Mouse (Mus musculus): Measurements from ENCODE around the gene Hipk4.

Gene Hipk4

DNA sequence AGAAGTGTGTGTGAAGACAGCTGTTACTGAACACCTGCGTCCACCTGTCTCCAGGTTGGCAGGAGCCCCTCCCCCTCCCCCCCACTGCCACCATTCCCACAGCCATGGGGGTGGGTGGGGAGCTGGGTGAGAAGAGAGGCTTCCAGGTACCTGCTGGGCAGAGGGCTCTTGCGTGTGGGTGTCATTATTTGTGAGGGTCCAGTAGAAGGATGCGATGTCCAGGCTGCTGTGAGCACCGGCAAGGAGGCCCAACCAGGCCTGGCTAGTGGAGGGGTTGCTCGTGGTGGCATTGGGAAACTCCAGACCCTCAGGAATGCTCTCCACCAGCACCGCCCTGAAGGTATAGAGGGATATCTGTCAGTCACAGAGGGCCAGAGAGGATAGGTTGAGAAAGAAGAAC is 17.9 kb downstream of the Hipk4 start:
- DNase-seq (ENCODE audit: low spot score), result no peak

DNA sequence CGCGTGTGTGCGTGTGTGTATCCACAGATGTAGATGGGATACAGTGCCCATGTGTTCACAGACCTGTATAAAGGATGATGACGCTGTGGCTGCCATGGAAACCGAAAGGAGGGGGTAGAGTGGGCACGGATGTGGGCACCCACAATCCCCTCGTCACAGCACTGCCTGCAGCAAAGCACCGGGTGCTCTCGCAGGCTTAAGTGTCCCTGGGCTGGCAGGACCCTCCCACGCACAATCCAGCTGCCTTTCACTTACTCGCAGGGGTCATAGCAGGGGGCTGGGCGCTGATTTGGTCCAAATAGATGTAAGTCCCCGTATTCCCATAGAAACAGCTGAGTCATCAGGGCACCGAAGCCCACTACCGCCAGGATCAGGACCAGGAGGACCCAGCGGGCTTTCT is 18.4 kb downstream of the Hipk4 start:
- DNase-seq (ENCODE audit: low spot score), result no peak

DNA sequence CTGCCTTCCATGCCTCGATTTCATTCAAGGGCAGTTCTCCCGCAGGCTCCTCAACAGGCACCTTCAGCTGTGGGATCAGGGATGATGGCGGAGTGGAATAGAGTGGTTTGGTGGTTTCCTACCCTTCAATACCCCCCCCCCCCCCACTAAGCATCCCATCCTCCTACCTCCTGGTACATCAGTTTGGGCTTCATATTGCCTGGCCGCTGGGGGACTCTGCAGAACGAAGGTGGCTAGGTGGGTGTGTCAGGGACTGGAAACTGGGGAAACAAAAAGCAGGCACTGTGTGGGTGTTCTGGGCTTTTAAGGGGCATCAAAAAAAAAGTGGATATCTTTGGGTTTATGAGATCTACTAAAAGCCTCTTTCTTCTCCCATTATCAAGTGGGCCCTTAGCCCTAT is 18.9 kb downstream of the Hipk4 start:
- no peak for DNase-seq (ENCODE audit: low spot score)

DNA sequence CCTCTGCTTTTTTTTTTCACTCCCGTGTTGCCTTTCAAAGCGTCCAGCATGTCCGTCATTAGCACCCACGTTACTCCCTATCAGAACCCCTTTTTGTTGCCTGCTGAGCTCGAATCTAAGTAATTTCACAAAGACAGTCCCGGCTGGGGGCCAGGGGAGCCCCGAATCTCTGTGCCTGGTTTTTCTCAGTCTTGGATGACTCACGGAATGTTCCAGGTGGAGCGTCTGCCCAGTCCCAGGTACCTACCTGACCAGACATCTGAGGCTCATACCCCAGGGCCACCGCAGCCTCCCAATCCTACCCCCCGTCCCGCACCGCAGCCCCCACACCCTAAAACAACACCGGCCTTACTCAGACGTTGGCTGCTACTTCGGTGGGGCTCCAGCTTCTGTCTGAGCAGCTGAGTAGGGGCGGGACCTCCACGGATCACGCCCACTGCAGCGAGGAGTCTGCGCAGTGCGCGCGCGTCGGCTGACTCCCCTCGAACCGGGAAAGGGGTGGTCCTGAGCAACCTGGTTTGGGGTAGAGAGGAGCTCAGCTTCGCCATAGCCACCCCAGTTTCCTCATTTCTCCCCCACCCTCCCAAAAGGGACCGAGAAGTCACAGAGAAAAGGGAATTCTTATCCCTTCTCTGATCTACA is 19.4 kb downstream of the Hipk4 start:
- peak; percentile 73 for DNase-seq (ENCODE audit: low spot score)

DNA sequence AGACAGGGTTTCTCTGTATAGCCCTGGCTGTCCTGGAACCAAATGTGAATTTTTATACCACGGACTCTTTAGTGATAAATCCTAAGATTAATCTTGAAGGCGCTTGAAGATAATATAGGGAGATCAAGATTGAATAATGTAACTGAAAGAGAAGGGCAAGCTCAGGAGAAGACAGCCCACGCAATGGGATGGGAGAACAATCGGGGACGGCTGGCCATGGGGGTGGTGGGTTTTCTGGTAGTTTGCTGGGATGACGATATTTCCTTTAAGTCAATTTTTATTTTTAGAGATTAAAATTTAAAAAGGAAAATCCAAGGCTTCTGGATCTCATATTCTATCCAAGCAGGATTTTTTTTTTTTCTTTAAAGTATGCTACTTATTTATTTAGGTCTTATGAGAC is 20.0 kb downstream of the Hipk4 start:
- no peak for DNase-seq (ENCODE audit: low spot score)

DNA sequence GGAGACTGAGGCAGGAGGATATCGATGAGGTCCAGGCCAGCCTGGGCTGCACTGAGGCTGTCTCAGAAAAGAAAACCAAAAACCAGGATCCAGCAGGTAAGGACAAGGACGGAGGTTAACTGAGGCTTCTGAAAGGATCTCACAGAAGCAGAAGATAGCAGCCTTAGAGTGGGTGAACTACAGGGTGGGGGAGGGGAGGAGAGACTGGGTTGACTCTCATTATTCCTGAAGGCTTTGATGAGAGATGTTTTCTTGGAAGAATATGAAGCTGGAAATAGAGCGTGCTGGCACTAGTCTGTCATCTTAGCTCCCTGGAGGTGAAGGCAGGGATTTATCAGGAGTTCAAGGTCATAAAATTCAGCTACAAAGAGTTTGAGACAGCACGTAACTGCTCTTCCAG is 20.8 kb downstream of the Hipk4 start:
- DNase-seq (ENCODE audit: low spot score), result no peak

DNA sequence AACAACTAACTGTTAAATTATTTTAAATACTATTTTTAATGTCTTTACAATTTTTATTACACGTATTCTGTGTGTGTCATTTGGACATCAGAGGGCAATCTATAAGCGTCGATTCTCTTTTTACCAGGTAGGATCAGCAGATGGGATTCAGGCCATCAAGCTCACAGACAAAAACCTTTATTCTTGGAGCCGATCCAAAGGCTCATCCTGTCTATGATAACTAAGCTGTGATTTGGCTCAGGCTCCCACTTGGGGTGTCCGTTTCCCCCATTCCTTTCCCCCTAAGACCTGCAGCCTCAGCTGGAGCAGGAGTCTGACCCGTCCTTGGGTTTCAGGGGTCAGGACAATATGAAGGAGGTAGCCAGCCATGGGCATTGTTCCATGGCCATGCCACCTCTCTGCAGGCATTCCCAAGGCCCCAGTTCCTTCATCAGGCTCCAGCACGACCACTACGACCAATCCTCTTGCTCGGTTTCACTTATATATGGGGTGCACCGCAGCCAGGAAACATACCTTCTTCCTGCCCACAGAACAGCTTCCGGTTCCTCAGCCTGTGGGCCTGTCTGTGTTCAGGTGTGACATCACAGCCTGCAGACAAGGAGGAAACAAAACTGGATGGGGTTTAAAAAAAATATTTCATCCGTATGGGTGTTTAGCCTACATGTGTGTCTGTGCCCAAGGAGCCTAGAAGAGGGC is 21.8 kb downstream of the Hipk4 start:
- no peak for DNase-seq (ENCODE audit: low spot score)

DNA sequence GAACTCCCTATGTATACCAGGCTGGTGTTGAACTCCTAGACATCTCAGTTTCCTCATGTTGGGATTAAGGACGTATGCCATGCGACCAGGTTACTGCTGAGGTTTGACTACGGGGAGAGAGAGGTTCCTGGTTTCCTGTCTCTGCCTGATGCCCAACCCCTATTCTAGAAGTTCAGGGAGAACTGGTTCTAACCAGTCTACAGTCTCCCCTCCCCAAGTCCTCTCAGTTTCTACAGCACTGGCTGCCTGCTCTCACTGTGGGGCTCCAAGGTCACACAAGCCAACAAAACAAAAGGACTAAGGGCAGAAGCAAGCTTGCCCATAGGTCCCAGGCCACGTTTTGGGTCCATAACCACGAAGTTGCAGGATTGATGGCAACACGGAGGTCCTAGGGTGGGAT is 26.5 kb downstream of the Hipk4 start:
- no peak for DNase-seq (ENCODE audit: low spot score)

DNA sequence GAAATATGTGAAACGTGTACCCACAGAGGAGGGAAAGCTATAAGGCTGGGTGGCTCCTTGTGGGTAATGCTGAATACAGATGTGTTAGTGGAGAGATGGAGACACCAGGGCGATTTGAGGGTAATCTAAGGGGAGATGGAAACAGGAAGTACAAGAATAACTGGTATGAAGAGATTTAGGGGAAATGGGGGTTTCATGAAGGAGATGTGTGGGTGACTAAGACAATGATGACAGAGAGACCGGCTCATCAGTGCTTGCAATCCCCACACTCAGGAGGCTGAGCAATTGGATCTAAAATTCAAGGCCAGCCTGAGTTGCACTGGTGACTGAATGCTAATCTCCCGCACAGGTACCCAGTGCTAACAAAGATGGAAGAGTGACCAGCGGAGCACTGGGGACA is 29.0 kb downstream of the Hipk4 start:
- no peak for DNase-seq (ENCODE audit: low spot score)

DNA sequence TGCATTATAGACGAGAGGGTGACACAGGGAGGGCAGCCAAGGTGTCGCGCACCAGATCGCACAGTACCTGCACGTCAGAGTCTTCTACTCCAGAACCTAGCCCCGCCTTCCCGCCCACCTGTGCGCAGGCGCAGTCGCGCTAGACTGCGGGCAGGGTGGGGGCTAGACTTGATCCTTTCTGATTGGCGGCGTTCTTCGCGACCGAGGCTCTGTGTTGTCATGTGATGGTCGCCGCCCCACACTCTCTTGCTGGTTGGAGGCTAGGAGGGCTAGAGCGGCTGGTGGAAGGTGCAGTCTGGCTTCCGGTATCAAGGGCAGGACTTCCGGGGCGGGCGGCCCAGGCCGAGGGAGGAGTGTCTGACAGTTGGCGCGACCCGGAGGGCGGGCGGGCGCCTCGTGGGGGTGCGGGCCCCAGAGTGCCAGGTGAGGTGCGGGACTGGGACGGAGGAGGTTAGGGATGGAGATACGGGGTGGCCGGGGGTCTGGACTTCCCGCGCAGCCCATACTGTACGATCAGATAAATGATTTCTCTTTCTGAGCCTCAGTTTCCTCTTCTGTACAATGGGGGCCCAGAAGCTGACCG is 30.0 kb downstream of the Hipk4 start, which contains the start of the genes Pld3 and 2310022A10Rik:
Pld3 (minus strand) TSS at position 288 of the 583 bp plus-strand sequence.
2310022A10Rik (plus strand) TSS at position 303 of the 583 bp plus-strand sequence.
- DNase-seq (ENCODE audit: low spot score), result peak; percentile 92

DNA sequence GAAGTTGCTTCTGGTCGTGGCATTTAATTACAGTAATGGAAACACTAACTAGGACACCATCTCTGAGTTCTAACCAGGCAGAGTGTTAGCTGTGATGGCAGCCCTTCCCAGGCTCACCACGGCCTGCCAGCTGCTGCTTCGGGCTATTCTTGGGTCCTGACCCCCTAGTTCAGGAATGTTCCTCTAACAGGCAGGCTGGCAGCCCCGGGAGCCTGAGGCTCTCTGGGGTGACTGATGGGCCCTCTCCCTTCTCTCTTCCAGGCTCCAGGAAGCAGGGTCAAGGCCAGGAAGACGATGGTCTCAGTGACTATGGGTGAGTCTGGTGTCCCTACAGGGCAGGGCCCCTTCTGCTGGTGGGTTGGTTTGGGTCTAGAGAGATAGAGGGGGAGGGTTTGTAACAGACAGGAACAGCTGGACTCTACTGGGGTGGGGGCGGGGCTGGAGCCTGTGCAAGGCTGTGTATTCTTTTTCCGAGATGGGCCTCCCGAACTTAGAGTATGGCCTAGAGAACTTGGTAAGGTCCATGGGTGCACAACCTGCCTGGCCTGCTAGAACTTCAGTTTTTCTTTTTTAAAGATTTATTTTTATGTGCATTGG is 37.3 kb downstream of the Hipk4 start:
- no peak for DNase-seq (ENCODE audit: low spot score)

DNA sequence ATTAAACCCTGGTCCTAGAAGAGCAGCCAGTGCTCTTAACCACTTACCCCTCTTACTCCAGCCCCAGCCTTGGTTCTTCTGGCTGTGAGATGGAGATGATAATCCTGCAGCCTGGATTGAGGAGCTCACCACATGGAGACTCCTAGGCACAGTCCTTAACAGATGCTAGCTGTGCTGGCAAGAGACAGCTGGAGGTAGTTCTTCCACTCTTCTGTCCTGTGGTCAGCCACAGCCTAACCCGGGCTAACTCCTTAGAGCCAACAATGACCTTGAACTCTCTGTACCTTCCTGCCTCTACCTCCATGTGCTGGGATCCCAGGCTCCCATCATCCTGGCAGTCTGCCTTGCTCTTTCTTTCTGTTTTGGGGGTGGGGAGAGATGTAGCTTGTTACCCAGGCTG is 37.9 kb downstream of the Hipk4 start:
- no peak for DNase-seq (ENCODE audit: low spot score)

DNA sequence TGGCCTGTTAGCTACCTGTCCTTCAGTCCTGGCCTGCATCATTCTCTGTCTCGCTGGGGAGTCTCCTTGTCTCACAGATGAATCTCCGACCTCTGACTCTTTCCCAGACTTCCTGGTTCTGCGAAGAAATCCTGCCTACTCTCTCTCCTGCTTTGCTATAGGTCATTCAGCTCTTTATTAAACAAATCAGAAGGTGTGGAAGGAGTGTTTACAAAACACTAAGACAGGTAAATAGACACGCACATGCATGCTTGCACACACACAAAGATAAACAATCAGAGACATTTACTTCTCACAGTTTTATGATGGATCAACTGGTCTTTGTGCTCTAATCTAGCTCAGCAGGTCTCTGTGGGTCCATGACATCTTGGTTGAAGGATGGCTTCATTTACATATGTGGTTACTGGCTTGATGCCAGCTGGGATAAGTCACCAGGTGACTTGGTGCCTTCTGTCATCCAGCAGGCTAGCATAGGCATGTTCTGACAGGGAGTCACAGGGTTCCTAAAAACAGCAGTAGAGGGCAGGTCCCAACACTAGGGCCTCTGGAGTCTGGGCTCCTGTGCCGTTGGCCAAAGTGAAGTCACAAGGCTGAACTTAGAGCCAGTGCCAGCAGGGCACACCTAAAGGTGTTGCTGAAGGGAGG is 46.6 kb downstream of the Hipk4 start:
- DNase-seq (ENCODE audit: low spot score), result no peak

DNA sequence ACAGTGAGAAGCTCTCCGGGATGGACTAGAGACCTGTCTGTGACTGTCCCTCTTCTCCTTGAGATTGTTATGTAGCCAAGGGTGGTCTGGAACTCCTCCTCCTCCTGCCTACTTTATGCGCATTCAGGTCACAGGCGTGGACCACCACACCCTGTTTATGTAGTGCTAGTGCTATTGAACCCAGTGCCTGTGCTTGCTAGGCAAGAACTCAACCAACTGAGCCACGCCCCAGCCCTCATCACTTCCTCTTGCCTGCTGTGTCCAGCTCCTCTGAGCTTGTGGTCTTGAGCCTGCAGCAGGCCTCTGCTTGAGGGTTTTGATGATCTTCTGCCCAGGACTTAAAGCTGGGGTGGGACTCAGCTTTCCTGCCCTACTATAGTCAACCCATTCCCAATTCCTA is 49.1 kb downstream of the Hipk4 start:
- DNase-seq (ENCODE audit: low spot score), result no peak

DNA sequence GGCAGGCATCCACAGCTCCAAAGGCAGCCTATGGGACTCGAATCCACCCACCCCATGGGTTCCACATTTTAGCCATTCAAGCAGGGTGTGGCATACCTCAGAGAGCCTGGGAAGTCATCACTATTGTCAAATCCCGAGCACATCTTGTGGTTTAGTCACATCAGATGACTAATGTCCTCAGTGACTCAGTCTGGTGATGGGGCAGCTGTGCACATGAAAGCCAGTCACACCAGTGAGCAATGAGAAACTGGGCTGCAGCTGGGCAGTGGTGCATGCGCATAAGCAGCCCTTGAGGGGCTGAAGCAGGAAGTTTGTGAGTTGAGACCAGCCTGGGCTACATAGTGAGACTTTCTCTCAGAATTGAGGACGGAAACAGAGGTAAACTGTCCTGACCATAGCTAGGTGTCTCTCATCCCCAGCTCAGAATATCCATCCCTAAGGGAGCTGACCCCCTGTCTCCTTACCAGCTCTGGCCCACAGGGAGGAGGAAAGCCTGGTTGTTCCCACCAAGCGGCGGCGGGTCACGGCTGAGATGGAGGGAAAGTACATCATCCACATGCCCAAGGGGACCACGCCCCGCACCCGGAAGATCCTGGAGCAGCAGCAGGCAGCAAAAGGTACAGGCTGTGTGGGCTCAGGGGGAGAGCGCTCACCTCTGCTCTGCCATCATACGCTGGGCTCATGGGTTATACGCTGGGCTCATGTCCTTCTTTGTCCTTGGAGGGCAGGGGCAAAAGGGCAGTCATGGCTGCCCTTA is 51.2 kb downstream of the Hipk4 start:
- DNase-seq (ENCODE audit: low spot score), result no peak

DNA sequence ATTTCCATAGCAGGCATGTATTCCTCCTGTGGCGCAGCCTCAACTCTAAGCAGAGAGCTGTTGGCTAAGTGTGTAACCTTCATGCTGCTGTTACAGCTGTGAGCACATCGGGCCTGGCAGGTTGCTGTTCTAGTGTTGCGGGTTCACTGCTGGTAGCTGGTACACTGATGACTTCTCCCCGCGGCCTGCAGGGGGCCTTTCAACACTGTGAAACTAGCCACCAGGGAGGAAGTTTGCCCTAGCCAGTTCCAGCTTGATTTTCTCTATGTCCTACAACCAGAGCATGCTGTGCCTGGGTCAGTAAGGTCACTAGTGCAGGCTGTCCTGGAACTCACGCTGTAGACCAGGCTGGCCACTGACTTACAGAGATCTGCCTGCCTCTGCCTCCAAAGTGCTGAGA is 53.8 kb downstream of the Hipk4 start:
- no peak for DNase-seq (ENCODE audit: low spot score)

DNA sequence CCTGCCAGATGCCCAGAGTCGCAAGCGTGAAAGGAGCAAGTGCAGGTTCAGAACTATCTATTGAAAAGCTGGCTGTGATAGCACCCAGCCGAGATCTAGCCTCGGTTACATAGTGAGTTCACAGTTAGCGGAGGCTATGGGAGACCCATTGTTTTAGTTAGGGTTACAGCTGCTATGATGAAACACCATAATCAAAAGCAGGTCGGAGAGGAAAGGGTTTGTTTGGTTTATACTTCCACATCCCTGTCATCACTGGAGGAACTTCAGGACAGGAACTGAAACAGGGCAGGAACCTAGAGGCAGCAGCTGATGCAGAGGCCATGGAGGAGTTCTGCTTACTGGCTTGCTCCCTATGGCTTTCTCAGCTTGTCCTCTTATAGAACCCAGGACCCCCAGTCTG is 54.5 kb downstream of the Hipk4 start:
- no peak for DNase-seq (ENCODE audit: low spot score)

DNA sequence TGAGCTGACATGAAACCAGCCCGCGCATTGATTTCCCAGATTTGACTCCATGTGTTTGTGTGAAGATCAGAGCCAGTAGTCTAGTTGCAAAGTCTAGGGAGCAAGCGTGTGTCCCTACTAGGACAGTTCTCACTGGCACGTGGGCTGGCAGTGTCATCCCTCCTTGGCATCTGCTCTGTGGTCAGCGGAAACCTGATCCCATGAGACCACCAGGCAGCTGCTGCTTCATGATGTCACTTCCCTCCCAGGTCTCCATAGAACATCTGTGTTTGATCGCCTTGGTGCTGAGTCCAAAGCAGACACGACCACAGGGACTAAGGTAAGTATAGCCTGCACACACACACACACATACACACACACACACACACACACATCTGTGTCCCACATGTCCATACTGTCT is 55.4 kb downstream of the Hipk4 start:
- DNase-seq (ENCODE audit: low spot score), result peak; percentile 54

DNA sequence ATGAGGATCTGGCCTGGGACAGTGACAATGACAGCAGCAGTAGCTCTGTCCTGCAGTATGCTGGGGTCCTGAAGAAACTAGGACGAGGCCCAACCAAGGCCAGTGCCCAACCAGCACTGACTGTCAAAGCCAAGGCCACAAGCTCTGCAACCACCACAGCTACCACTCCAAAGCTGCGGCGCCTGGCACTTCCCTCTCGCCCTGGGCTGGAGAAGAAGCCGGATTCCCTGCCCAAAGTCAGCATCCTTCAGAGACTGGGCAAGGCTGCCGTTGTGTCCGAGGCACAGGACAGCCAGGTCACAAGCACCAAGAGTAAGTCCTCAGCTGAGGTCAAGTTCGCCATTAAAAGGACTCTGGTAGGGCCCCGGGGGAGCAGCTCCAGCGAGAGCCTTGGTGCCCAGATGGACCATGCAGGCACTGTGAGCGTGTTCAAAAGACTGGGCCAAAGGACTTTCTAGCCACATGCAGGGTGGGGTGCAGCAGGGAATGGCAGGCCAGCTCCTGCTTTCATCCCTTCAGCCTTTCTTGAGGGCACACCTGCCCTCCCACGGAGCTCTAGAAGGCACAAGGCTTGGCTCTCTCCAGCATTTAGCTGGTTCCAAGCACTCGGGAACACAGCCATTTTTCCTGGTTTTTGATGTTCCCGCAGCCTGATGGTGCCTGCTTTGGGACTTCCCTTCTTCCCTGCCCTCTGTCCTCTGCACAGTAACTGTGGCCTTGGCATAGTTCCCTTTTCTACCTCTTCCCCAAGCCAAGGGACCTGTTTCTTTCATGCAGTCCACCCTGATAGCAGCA is 57.5 kb downstream of the Hipk4 start:
- no peak for DNase-seq (ENCODE audit: low spot score)

Data from MN1 (cell line).